Mouse (Mus musculus) liver, embryonic 14.5 days (tissue): ENCODE data around the gene Gtf2f1. TPM values are rescaled to one million over a fixed set of nuclear protein-coding genes. Genes with fewer than 3 reads are reported as not detected.

Experiments
- ATAC-seq: fragments of 200-750 bp; cut with Nextera tagmentation; 2 replicates; pipeline ENCODE4 v1.8.0; 2017; ENCODE audit warnings: moderate number of reproducible peaks, mild to moderate bottlenecking, moderate library complexity; ENCODE audit not compliant: insufficient read depth
- DNase-seq, 3 experiments: peaks; one replicate each; pipeline ENCODE4 v3.0.0-alpha.2; 2012 to 2013; ENCODE audit warnings: low read depth in 3 of 3, low spot score in 3 of 3
- H3K27ac ChIP-seq: fragments of 300-500 bp; sonication (generic); 2 replicates; pipeline ENCODE4 v1.5.1; 2014; ENCODE audit warnings: moderate library complexity, mild to moderate bottlenecking, control low read depth, inconsistent platforms
- H3K27me3 ChIP-seq: fragments of 300-500 bp; sonication (generic); 2 replicates; pipeline ENCODE4 v1.6.1; 2014; ENCODE audit warnings: mild to moderate bottlenecking, low read length, moderate library complexity; ENCODE audit not compliant: control insufficient read depth, insufficient read depth
- H3K36me3 ChIP-seq: fragments of 300-500 bp; sonication (generic); replicated peaks from 2 replicates; pipeline ENCODE4 v1.6.1; 2014; ENCODE audit warnings: low read depth; ENCODE audit not compliant: control insufficient read depth, insufficient read depth
- H3K4me1 ChIP-seq, 2 experiments: fragments of 200-500 bp in 1 of 2; fragments of 300-500 bp in 1 of 2; sonication (generic) in 1 of 2; replicated peaks; 2 replicates each; pipeline ENCODE4 v1.6.1; 2012 to 2014; ENCODE audit warnings: antibody characterized with exemption in 1 of 2, inconsistent platforms in 1 of 2, low read length in 1 of 2; ENCODE audit not compliant: control insufficient read depth in 2 of 2, insufficient read depth in 2 of 2
- H3K4me2 ChIP-seq: fragments of 300-500 bp; sonication (generic); 2 replicates; pipeline ENCODE4 v1.6.1; 2014; ENCODE audit warnings: low read depth, mild to moderate bottlenecking, control low read depth, moderate library complexity
- H3K4me3 ChIP-seq, 2 experiments: fragments of 200-500 bp in 1 of 2; fragments of 300-500 bp in 1 of 2; sonication (generic) in 1 of 2; 2 replicates each; pipeline ENCODE4 v1.5.1; 2012 to 2014; ENCODE audit warnings: low read depth in 2 of 2, low read length in 2 of 2, mild to moderate bottlenecking in 2 of 2, control low read depth in 1 of 2, inconsistent platforms in 1 of 2, moderate library complexity in 1 of 2; ENCODE audit not compliant: insufficient read depth in 1 of 2
- H3K9ac ChIP-seq: fragments of 300-500 bp; sonication (generic); replicated peaks from 2 replicates; pipeline ENCODE4 v1.6.1; 2014; ENCODE audit warnings: mild to moderate bottlenecking, control low read depth, moderate library complexity
- H3K9me3 ChIP-seq: fragments of 300-500 bp; sonication (generic); 2 replicates; pipeline ENCODE4 v1.6.1; 2016; ENCODE audit warnings: low read length, mixed read lengths; ENCODE audit not compliant: control insufficient read depth
- CTCF ChIP-seq: IDR thresholded peaks from 2 replicates; pipeline ENCODE4 v1.5.1; 2016; ENCODE audit warnings: antibody characterized with exemption, low read depth, control low read depth
- EP300 ChIP-seq: IDR thresholded peaks from 2 replicates; pipeline ENCODE4 v1.6.1; 2016; ENCODE audit warnings: antibody characterized with exemption, low read depth
- WGBS: fragments of 180-500 bp; shearing (Covaris S2); extraction: QIAGEN DNeasy Blood & Tissue Kit; methylation state at CpG from one replicate; pipeline ENCODE4 v1.1.7; 2014; ENCODE audit not compliant: insufficient replicate concordance; 5-methylcytosine and 5-hydroxymethylcytosine counted together
- polyA plus RNA-seq, 2 experiments: library from polyadenylated mRNA; depleted of rRNA in 1 of 2; stranded (reverse) in 1 of 2; unstranded in 1 of 2; fragments of >200 nt; fragmentation: Nextera tagmentation in 1 of 2; extraction: Ambion mirVana in 1 of 2; gene quantifications; 2 replicates each; pipeline versions ENCODE4 v1.2.1 to v1.2.3; 2012 to 2014

Gene Gtf2f1
- polyA plus RNA-seq, 2 experiments: 47.3 to 56.5 TPM

DNA sequence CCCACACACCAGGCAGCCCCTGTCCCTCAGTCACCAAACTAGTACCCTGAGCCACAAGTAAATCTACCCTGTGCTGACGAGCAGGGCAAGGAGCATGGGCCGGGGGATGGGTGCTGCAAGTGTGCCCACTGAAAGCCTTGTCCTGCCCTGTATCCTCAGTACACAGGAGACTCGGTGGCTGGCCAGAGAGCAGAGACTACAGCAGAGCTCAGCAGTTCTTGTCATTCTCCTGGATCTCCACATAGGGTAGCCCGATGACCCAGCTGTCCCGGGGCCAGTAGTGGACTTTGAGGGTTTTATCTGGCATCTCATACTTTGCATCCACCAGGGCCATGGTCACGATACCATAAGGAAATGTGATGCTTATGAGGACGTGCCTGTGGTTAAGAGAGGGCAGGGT lies 56.2 kb downstream of the Gtf2f1 start:
- Histone ChIP-seq H3K4me1 (peaks cover 13 to 18% of the 10 kb centered on the region in 2 experiments), H3K9me3 (no peaks in the 10 kb centered on the region), H3K27ac (no peak overlapping the region), H3K36me3 (no peaks in the 10 kb centered on the region), H3K4me3 (no peak overlapping the region), H3K27me3 (no peaks in the 10 kb centered on the region), H3K9ac (no peak overlapping the region; the same call in 1 of the 2 replicates), H3K4me2 (no peak overlapping the region)
- WGBS: 55% methylated on average over 7 of the region's 7 CpGs
- ATAC-seq (no peak), DNase-seq (no peak)
- TF ChIP-seq CTCF: no peak
- TF ChIP-seq EP300: no peak

Other genes with a start within 250 kb of the Gtf2f1 start
- 18.1 and 19.3 TPM in 2 replicates for gene Dus3l, start 246.5 kb downstream of the Gtf2f1 start, polyA plus RNA-seq (2012; rRNA removed)
- gene Dus3l, start 246.5 kb downstream of the Gtf2f1 start, polyA plus RNA-seq (2014; fragmentation: Nextera tagmentation; extraction: Ambion mirVana): 9.5 and 10.8 TPM in 2 replicates
- 1.2 and 1.3 TPM in 2 replicates for gene Prr22, start 241.0 kb downstream of the Gtf2f1 start, polyA plus RNA-seq (2012; rRNA removed)
- gene Prr22, start 241.0 kb downstream of the Gtf2f1 start, polyA plus RNA-seq (2014; fragmentation: Nextera tagmentation; extraction: Ambion mirVana): 0.40 and 0.52 TPM in 2 replicates
- 10.7 and 12.6 TPM in 2 replicates for gene Rfx2, start 180.3 kb downstream of the Gtf2f1 start, polyA plus RNA-seq (2012; rRNA removed)
- gene Rfx2, start 180.3 kb downstream of the Gtf2f1 start, polyA plus RNA-seq (2014; fragmentation: Nextera tagmentation; extraction: Ambion mirVana): 6.8 and 8.5 TPM in 2 replicates
- not detected in 2 replicates for gene Acsbg2, start 136.8 kb downstream of the Gtf2f1 start, polyA plus RNA-seq (2012; rRNA removed)
- gene Acsbg2, start 136.8 kb downstream of the Gtf2f1 start, polyA plus RNA-seq (2014; fragmentation: Nextera tagmentation; extraction: Ambion mirVana): not detected in 2 replicates
- gene 1700061G19Rik, start 135.8 kb downstream of the Gtf2f1 start, polyA plus RNA-seq (2012; rRNA removed): 0.02 TPM in 1 of 2 replicates, not detected in the other
- 0.05 TPM in 1 of 2 replicates, not detected in the other for gene 1700061G19Rik, start 135.8 kb downstream of the Gtf2f1 start, polyA plus RNA-seq (2014; fragmentation: Nextera tagmentation; extraction: Ambion mirVana)
- gene Mllt1, start 75.9 kb downstream of the Gtf2f1 start, polyA plus RNA-seq (2012; rRNA removed): 12.0 and 13.7 TPM in 2 replicates
- 3.7 and 4.8 TPM in 2 replicates for gene Mllt1, start 75.9 kb downstream of the Gtf2f1 start, polyA plus RNA-seq (2014; fragmentation: Nextera tagmentation; extraction: Ambion mirVana)
- not detected in 2 replicates for gene Acer1, start 29.2 kb downstream of the Gtf2f1 start, polyA plus RNA-seq (2012; rRNA removed)
- not detected in 2 replicates for gene Acer1, start 29.2 kb downstream of the Gtf2f1 start, polyA plus RNA-seq (2014; fragmentation: Nextera tagmentation; extraction: Ambion mirVana)
- gene Clpp, start 21.0 kb downstream of the Gtf2f1 start, polyA plus RNA-seq (2012; rRNA removed): 63.9 and 71.2 TPM in 2 replicates
- 79.3 and 81.0 TPM in 2 replicates for gene Clpp, start 21.0 kb downstream of the Gtf2f1 start, polyA plus RNA-seq (2014; fragmentation: Nextera tagmentation; extraction: Ambion mirVana)
- 12.0 and 12.1 TPM in 2 replicates for gene Alkbh7, start 13.9 kb downstream of the Gtf2f1 start, polyA plus RNA-seq (2012; rRNA removed)
- gene Alkbh7, start 13.9 kb downstream of the Gtf2f1 start, polyA plus RNA-seq (2014; fragmentation: Nextera tagmentation; extraction: Ambion mirVana): 15.4 and 19.4 TPM in 2 replicates
- gene Pspn, start 11.3 kb downstream of the Gtf2f1 start, polyA plus RNA-seq (2012; rRNA removed): not detected in 2 replicates
- gene Pspn, start 11.3 kb downstream of the Gtf2f1 start, polyA plus RNA-seq (2014; fragmentation: Nextera tagmentation; extraction: Ambion mirVana): not detected in 2 replicates
- gene Gm17949, start 181 bp upstream of the Gtf2f1 start, polyA plus RNA-seq (2012; rRNA removed): not detected in 2 replicates
- 0.15 TPM in 1 of 2 replicates, not detected in the other for gene Gm17949, start 181 bp upstream of the Gtf2f1 start, polyA plus RNA-seq (2014; fragmentation: Nextera tagmentation; extraction: Ambion mirVana)
- 33.6 and 35.6 TPM in 2 replicates for gene Khsrp, start 20.2 kb upstream of the Gtf2f1 start, polyA plus RNA-seq (2012; rRNA removed)
- 24.1 and 28.1 TPM in 2 replicates for gene Khsrp, start 20.2 kb upstream of the Gtf2f1 start, polyA plus RNA-seq (2014; fragmentation: Nextera tagmentation; extraction: Ambion mirVana)
- not detected in 2 replicates for gene Slc25a41, start 30.4 kb upstream of the Gtf2f1 start, polyA plus RNA-seq (2012; rRNA removed)
- gene Slc25a41, start 30.4 kb upstream of the Gtf2f1 start, polyA plus RNA-seq (2014; fragmentation: Nextera tagmentation; extraction: Ambion mirVana): not detected in 2 replicates
- 4.4 and 5.5 TPM in 2 replicates for gene Crb3, start 47.8 kb upstream of the Gtf2f1 start, polyA plus RNA-seq (2012; rRNA removed)
- gene Crb3, start 47.8 kb upstream of the Gtf2f1 start, polyA plus RNA-seq (2014; fragmentation: Nextera tagmentation; extraction: Ambion mirVana): 6.1 and 6.5 TPM in 2 replicates
- gene Slc25a23, start 48.6 kb upstream of the Gtf2f1 start, polyA plus RNA-seq (2012; rRNA removed): 8.8 and 11.1 TPM in 2 replicates
- 4.7 and 5.1 TPM in 2 replicates for gene Slc25a23, start 48.6 kb upstream of the Gtf2f1 start, polyA plus RNA-seq (2014; fragmentation: Nextera tagmentation; extraction: Ambion mirVana)
- 1.5 and 2.8 TPM in 2 replicates for gene Dennd1c, start 67.2 kb upstream of the Gtf2f1 start, polyA plus RNA-seq (2012; rRNA removed)
- gene Dennd1c, start 67.2 kb upstream of the Gtf2f1 start, polyA plus RNA-seq (2014; fragmentation: Nextera tagmentation; extraction: Ambion mirVana): 0.78 and 0.89 TPM in 2 replicates
- 0.22 and 0.34 TPM in 2 replicates for gene Tubb4a, start 76.5 kb upstream of the Gtf2f1 start, polyA plus RNA-seq (2012; rRNA removed)
- 0.14 and 0.28 TPM in 2 replicates for gene Tubb4a, start 76.5 kb upstream of the Gtf2f1 start, polyA plus RNA-seq (2014; fragmentation: Nextera tagmentation; extraction: Ambion mirVana)
- 0.46 and 0.50 TPM in 2 replicates for gene Tnfsf9, start 94.0 kb upstream of the Gtf2f1 start, polyA plus RNA-seq (2012; rRNA removed)
- gene Tnfsf9, start 94.0 kb upstream of the Gtf2f1 start, polyA plus RNA-seq (2014; fragmentation: Nextera tagmentation; extraction: Ambion mirVana): 0.22 and 0.49 TPM in 2 replicates
- not detected in 2 replicates for gene Cd70, start 138.5 kb upstream of the Gtf2f1 start, polyA plus RNA-seq (2012; rRNA removed)
- not detected in 2 replicates for gene Cd70, start 138.5 kb upstream of the Gtf2f1 start, polyA plus RNA-seq (2014; fragmentation: Nextera tagmentation; extraction: Ambion mirVana)
- 1.5 and 1.9 TPM in 2 replicates for gene Tnfsf14, start 182.9 kb upstream of the Gtf2f1 start, polyA plus RNA-seq (2012; rRNA removed)
- gene Tnfsf14, start 182.9 kb upstream of the Gtf2f1 start, polyA plus RNA-seq (2014; fragmentation: Nextera tagmentation; extraction: Ambion mirVana): 0.51 and 0.75 TPM in 2 replicates
- 207 and 240 TPM in 2 replicates for gene C3, start 216.8 kb upstream of the Gtf2f1 start, polyA plus RNA-seq (2012; rRNA removed)
- gene C3, start 216.8 kb upstream of the Gtf2f1 start, polyA plus RNA-seq (2014; fragmentation: Nextera tagmentation; extraction: Ambion mirVana): 200 and 205 TPM in 2 replicates
- gene Gpr108, start 237.2 kb upstream of the Gtf2f1 start, polyA plus RNA-seq (2012; rRNA removed): 7.6 and 8.5 TPM in 2 replicates
- 12.0 and 12.8 TPM in 2 replicates for gene Gpr108, start 237.2 kb upstream of the Gtf2f1 start, polyA plus RNA-seq (2014; fragmentation: Nextera tagmentation; extraction: Ambion mirVana)
- 4.4 and 6.6 TPM in 2 replicates for gene Trip10, start 238.2 kb upstream of the Gtf2f1 start, polyA plus RNA-seq (2012; rRNA removed)
- 5.5 and 6.0 TPM in 2 replicates for gene Trip10, start 238.2 kb upstream of the Gtf2f1 start, polyA plus RNA-seq (2014; fragmentation: Nextera tagmentation; extraction: Ambion mirVana)